In genomic region chr16:20703071-20703470, GRCm38 (mm10) we compare ENCODE assay signal across 11 mouse cellular contexts. TPM values are rescaled to one million over a fixed set of nuclear protein-coding genes. Genes with fewer than 3 reads are reported as not detected.
DNase-seq lines count a peak whose midpoint lies in the region; ATAC-seq and TF ChIP-seq lines count a peak whose summit lies in the region.
"Had no signal": no experiment of that assay in that cellular context is flagged by ENCODE, and none has a peak within 500 bp of the region (broad histone marks: within the 10 kb centered on the region; RNA-seq: fewer than 3 reads in every experiment).

No protein-coding gene starts in this region.

- H3K9me3 ChIP-seq in kidney, embryonic 15.5 days (replicated peaks), result no peaks in the 10 kb centered on the region
- H3K9me3 ChIP-seq in CH12.LX (replicated peaks; ENCODE audit: low read length), result no peaks in the 10 kb centered on the region
- H3K9me3 ChIP-seq in hindbrain, postnatal 0 days (ENCODE audit: low read length), result no peaks in the 10 kb centered on the region
- H3K9me3 ChIP-seq: embryonic facial prominence, embryonic 15.5 days had no signal

- TF ChIP-seq POLR2A in CH12.LX (IDR thresholded peaks at IDR 0.05; ENCODE audit: low read depth, low read length), result no peak

- TF ChIP-seq RAD21 in CH12.LX (IDR thresholded peaks at IDR 0.05; ENCODE audit: low read depth, low read length), result no peak

- intact Hi-C loops in left cerebral cortex, postnatal 14 days (cut with DNase I), result no loop called here

- in situ Hi-C loops in CH12.LX (cut with MboI; ENCODE audit: low pct_ligation_motif_present, low pct_unique_long_range_greater_than_20kb, low sequenced_read_pairs), result no loop called here

- 88% methylated on average over 10 of the region's 10 CpGs for WGBS in kidney, embryonic 15.5 days
- 88% methylated on average over 10 of the region's 10 CpGs for WGBS in hindbrain, postnatal 0 days

- no peak for ATAC-seq in kidney, embryonic 15.5 days (replicated peaks; ENCODE audit: low FRiP score)
- no peak for ATAC-seq in hindbrain, postnatal 0 days

- peaks cover 51% of the 10 kb centered on the region for H3K36me3 ChIP-seq in kidney, embryonic 15.5 days
- H3K36me3 ChIP-seq in CH12.LX (replicated peaks in 1 of 2; ENCODE audit: control insufficient read depth in 1 of 2, insufficient read depth in 1 of 2, low read length in 1 of 2), result peaks cover 0 to 27% of the 10 kb centered on the region in 2 experiments
- H3K36me3 ChIP-seq in hindbrain, postnatal 0 days (ENCODE audit: insufficient read depth, low read length), result peaks cover 25% of the 10 kb centered on the region; the same call in 1 of the 2 replicates

- DNase-seq in cerebellum, adult 9-11 months, result peak; percentile 42
- no peak for DNase-seq in cerebellum, adult 18-20 months
- no peak for DNase-seq in kidney, postnatal 36 days
- DNase-seq in CH12.LX (ENCODE audit: extremely low read depth), result no peak
- DNase-seq in hindbrain, postnatal 0 days (ENCODE audit: low spot score), result no peak
- DNase-seq in yolk sac, embryonic 10.5 days (ENCODE audit: low spot score), result no peak
- DNase-seq in left cerebral cortex, postnatal 14 days (ENCODE audit: low spot score in 2 of 2), result no peak

- peaks cover 25% of the 10 kb centered on the region for H3K4me1 ChIP-seq in kidney, embryonic 15.5 days
- peaks cover 13 to 58% of the 10 kb centered on the region in 2 experiments for H3K4me1 ChIP-seq in CH12.LX (ENCODE audit: control insufficient read depth in 1 of 2, insufficient read depth in 2 of 2)
- H3K4me1 ChIP-seq in hindbrain, postnatal 0 days (ENCODE audit: insufficient read depth, low read length), result peaks cover 14% of the 10 kb centered on the region; the same call in 1 of the 2 replicates

- dilution Hi-C loops in CH12.LX (cut with MboI; ENCODE audit: extremely low pct_ligation_motif_present, extremely low pct_unique_long_range_greater_than_20kb, low sequenced_read_pairs), result no loop called here

- no peak overlapping the region for H3K4me2 ChIP-seq in kidney, embryonic 15.5 days
- no peak overlapping the region for H3K4me2 ChIP-seq in CH12.LX (ENCODE audit: insufficient read depth, low read depth, poor library complexity, severe bottlenecking)
- H3K4me2 ChIP-seq in hindbrain, postnatal 0 days (ENCODE audit: low read depth, low read length), result no peak overlapping the region

- no peak overlapping the region for H3K4me3 ChIP-seq in kidney, embryonic 15.5 days (replicated peaks)
- H3K4me3 ChIP-seq in CH12.LX (replicated peaks in 1 of 3; ENCODE audit: low read depth in 2 of 3, low read length in 2 of 3, poor library complexity in 1 of 3), result no peak overlapping the region
- no peak overlapping the region for H3K4me3 ChIP-seq in hindbrain, postnatal 0 days (ENCODE audit: low read length)
- H3K4me3 ChIP-seq: embryonic facial prominence, embryonic 15.5 days; gastrocnemius, adult 2 months had no signal

- no peaks in the 10 kb centered on the region for H3K27me3 ChIP-seq in kidney, embryonic 15.5 days
- H3K27me3 ChIP-seq in CH12.LX (replicated peaks), result no peaks in the 10 kb centered on the region
- H3K27me3 ChIP-seq in hindbrain, postnatal 0 days (ENCODE audit: insufficient read depth, low read length), result no peaks in the 10 kb centered on the region
- H3K27me3 ChIP-seq: embryonic facial prominence, embryonic 15.5 days had no signal

- H3K27ac ChIP-seq in kidney, embryonic 15.5 days, result no peak overlapping the region
- H3K27ac ChIP-seq in CH12.LX (ENCODE audit: insufficient read depth, low read depth), result peak overlapping the region; percentile 5; the same call in 1 of the 2 replicates
- 0 out of 2 replicates have a peak overlapping the region, but pooled peaks have one; percentile 64 for H3K27ac ChIP-seq in hindbrain, postnatal 0 days
- H3K27ac ChIP-seq: gastrocnemius, adult 2 months had no signal

- 0 out of 2 replicates have a peak overlapping the region, but pooled peaks have one; percentile 10 for H3K9ac ChIP-seq in kidney, embryonic 15.5 days
- no peak overlapping the region for H3K9ac ChIP-seq in CH12.LX (ENCODE audit: insufficient read depth, low read depth)
- H3K9ac ChIP-seq in hindbrain, postnatal 0 days (replicated peaks; ENCODE audit: low read length), result no peak overlapping the region
- H3K9ac ChIP-seq: embryonic facial prominence, embryonic 15.5 days had no signal

- no peak for TF ChIP-seq CTCF in CH12.LX (conservative IDR thresholded peaks at IDR 0.05 in 1 of 2, IDR thresholded peaks at IDR 0.05 in 1 of 2; ENCODE audit: low read depth in 2 of 2, low read length in 2 of 2)
- TF ChIP-seq CTCF in hindbrain, postnatal 0 days (IDR thresholded peaks at IDR 0.05; ENCODE audit: low read depth), result no peak

- H3K79me2 ChIP-seq in CH12.LX (replicated peaks; ENCODE audit: control insufficient read depth, extremely low read depth, insufficient read depth, poor library complexity, severe bottlenecking), result no peaks in the 10 kb centered on the region

- no peak for TF ChIP-seq EP300 in CH12.LX (IDR thresholded peaks at IDR 0.05; ENCODE audit: low read length)

TF ChIP-seq in CH12.LX, 34 proteins besides CTCF, POLR2A, EP300 and RAD21:
- TF ChIP-seq POLR2AphosphoS2 (IDR thresholded peaks at IDR 0.05; ENCODE audit: low read depth, low read length) (no peak), ELF1 (IDR thresholded peaks at IDR 0.05; ENCODE audit: low read depth, low read length) (no peak), TCF12 (IDR thresholded peaks at IDR 0.05; ENCODE audit: low read depth, low read length) (no peak), USF1 (IDR thresholded peaks at IDR 0.05; ENCODE audit: low read depth, low read length) (no peak), ZKSCAN1 (IDR thresholded peaks at IDR 0.05; ENCODE audit: borderline replicate concordance, low read depth, low read length) (no peak), PAX5 (IDR thresholded peaks at IDR 0.05; ENCODE audit: low read length) (no peak), USF2 (conservative IDR thresholded peaks at IDR 0.05; ENCODE audit: low read depth, low read length) (no peak), NELFE (IDR thresholded peaks at IDR 0.05; ENCODE audit: low read depth, low read length) (no peak)

RNA-seq across cellular contexts. Expression of gene Fam131a, which starts 10.0 kb away (rescaled TPM):
- polyA plus RNA-seq in kidney, embryonic 15.5 days (2015; fragmentation: Nextera tagmentation; extraction: Ambion mirVana), result 6.4 and 6.7 TPM in 2 replicates
- 1.0 and 1.3 TPM in 2 replicates for total RNA-seq in CH12.LX (2012; rRNA removed)
- total RNA-seq in CH12.LX (2014; rRNA removed), result 0.50 and 0.77 TPM in 2 replicates
- polyA plus RNA-seq in CH12.LX (2012; ENCODE audit: insufficient read length, low read depth), result 0.67 and 1.4 TPM in 2 replicates
- total RNA-seq in hindbrain, postnatal 0 days (2014; rRNA removed), result 130 and 147 TPM in 2 replicates
- polyA plus RNA-seq in hindbrain, postnatal 0 days (2015; fragmentation: Nextera tagmentation; extraction: Ambion mirVana), result 49.0 and 55.4 TPM in 2 replicates
- 100 to 1,000 TPM; 381 to 399 TPM for total RNA-seq in left cerebral cortex, postnatal 14 days (2021)

RNA-seq across cellular contexts. Expression of gene Polr2h, which starts 14.4 kb away (rescaled TPM):
- polyA plus RNA-seq in kidney, embryonic 15.5 days (2015; fragmentation: Nextera tagmentation; extraction: Ambion mirVana), result 116 and 120 TPM in 2 replicates
- 157 and 189 TPM in 2 replicates for total RNA-seq in CH12.LX (2012; rRNA removed)
- 183 and 189 TPM in 2 replicates for total RNA-seq in CH12.LX (2014; rRNA removed)
- 117 and 146 TPM in 2 replicates for polyA plus RNA-seq in CH12.LX (2012; ENCODE audit: insufficient read length, low read depth)
- 25.5 and 29.2 TPM in 2 replicates for total RNA-seq in hindbrain, postnatal 0 days (2014; rRNA removed)
- 88.6 and 90.8 TPM in 2 replicates for polyA plus RNA-seq in hindbrain, postnatal 0 days (2015; fragmentation: Nextera tagmentation; extraction: Ambion mirVana)
- 10 to 100 TPM; 21.4 to 29.5 TPM for total RNA-seq in left cerebral cortex, postnatal 14 days (2021)

RNA-seq across cellular contexts. Expression of gene Clcn2, which starts 14.5 kb away (rescaled TPM):
- 16.3 and 20.1 TPM in 2 replicates for polyA plus RNA-seq in kidney, embryonic 15.5 days (2015; fragmentation: Nextera tagmentation; extraction: Ambion mirVana)
- total RNA-seq in CH12.LX (2012; rRNA removed), result 4.2 and 4.5 TPM in 2 replicates
- 1.2 and 1.4 TPM in 2 replicates for total RNA-seq in CH12.LX (2014; rRNA removed)
- polyA plus RNA-seq in CH12.LX (2012; ENCODE audit: insufficient read length, low read depth), result 3.5 and 4.1 TPM in 2 replicates
- total RNA-seq in hindbrain, postnatal 0 days (2014; rRNA removed), result 57.0 and 74.6 TPM in 2 replicates
- 18.5 and 21.2 TPM in 2 replicates for polyA plus RNA-seq in hindbrain, postnatal 0 days (2015; fragmentation: Nextera tagmentation; extraction: Ambion mirVana)
- 10 to 100 TPM; 56.5 to 58.7 TPM for total RNA-seq in left cerebral cortex, postnatal 14 days (2021)

RNA-seq across cellular contexts. Expression of gene Chrd, which starts 29.9 kb away (rescaled TPM):
- 4.6 and 7.4 TPM in 2 replicates for polyA plus RNA-seq in kidney, embryonic 15.5 days (2015; fragmentation: Nextera tagmentation; extraction: Ambion mirVana)
- total RNA-seq in CH12.LX (2012; rRNA removed) (not detected in 2 replicates), CH12.LX (2014; rRNA removed) (not detected in 2 replicates)
- not detected in 2 replicates for polyA plus RNA-seq in CH12.LX (2012; ENCODE audit: insufficient read length, low read depth)
- 32.0 and 35.5 TPM in 2 replicates for total RNA-seq in hindbrain, postnatal 0 days (2014; rRNA removed)
- 6.2 and 7.0 TPM in 2 replicates for polyA plus RNA-seq in hindbrain, postnatal 0 days (2015; fragmentation: Nextera tagmentation; extraction: Ambion mirVana)
- total RNA-seq in left cerebral cortex, postnatal 14 days (2021), result 10 to 100 TPM; 26.9 to 36.6 TPM

RNA-seq across cellular contexts. Expression of gene Thpo, which starts 31.2 kb away (rescaled TPM):
- 1.2 TPM in 2 replicates for polyA plus RNA-seq in kidney, embryonic 15.5 days (2015; fragmentation: Nextera tagmentation; extraction: Ambion mirVana)
- total RNA-seq in CH12.LX (2012; rRNA removed) (0.08 TPM in 2 replicates), CH12.LX (2014; rRNA removed) (0.19 TPM in 2 replicates)
- polyA plus RNA-seq in CH12.LX (2012; ENCODE audit: insufficient read length, low read depth), result 0.71 and 1.0 TPM in 2 replicates
- total RNA-seq in hindbrain, postnatal 0 days (2014; rRNA removed), result 1.0 and 1.3 TPM in 2 replicates
- polyA plus RNA-seq in hindbrain, postnatal 0 days (2015; fragmentation: Nextera tagmentation; extraction: Ambion mirVana), result 1.4 and 1.6 TPM in 2 replicates
- 1 to 10 TPM; 3.8 to 4.5 TPM for total RNA-seq in left cerebral cortex, postnatal 14 days (2021)
- total RNA-seq: heart, postnatal 10 days had no signal

Comparison
In these comparisons a context has a peak if more than half of its experiments do, and no peak if none do; other contexts are left out.
1. RNA of gene Fam131a, which starts 10.0 kb away (total RNA-seq): 381 to 399 TPM in left cerebral cortex, postnatal 14 days and 130 to 147 TPM in hindbrain, postnatal 0 days; 0.50 to 1.3 TPM in CH12.LX; every median in the first group is over 10 times any median in the second.
2. RNA of gene Clcn2, which starts 14.5 kb away (total RNA-seq): 57.0 to 74.6 TPM in hindbrain, postnatal 0 days and 56.5 to 58.7 TPM in left cerebral cortex, postnatal 14 days; 1.2 to 4.5 TPM in CH12.LX; every median in the first group is over 10 times any median in the second.